Mouse (Mus musculus): Measurements from ENCODE around the gene Lrrc46. TPM values are rescaled to one million over a fixed set of nuclear protein-coding genes. Genes with fewer than 3 reads are reported as not detected.

The Lrrc46 gene
- polyA plus RNA-seq, 1 experiment from 2014 or later = 3.2 TPM

DNA sequence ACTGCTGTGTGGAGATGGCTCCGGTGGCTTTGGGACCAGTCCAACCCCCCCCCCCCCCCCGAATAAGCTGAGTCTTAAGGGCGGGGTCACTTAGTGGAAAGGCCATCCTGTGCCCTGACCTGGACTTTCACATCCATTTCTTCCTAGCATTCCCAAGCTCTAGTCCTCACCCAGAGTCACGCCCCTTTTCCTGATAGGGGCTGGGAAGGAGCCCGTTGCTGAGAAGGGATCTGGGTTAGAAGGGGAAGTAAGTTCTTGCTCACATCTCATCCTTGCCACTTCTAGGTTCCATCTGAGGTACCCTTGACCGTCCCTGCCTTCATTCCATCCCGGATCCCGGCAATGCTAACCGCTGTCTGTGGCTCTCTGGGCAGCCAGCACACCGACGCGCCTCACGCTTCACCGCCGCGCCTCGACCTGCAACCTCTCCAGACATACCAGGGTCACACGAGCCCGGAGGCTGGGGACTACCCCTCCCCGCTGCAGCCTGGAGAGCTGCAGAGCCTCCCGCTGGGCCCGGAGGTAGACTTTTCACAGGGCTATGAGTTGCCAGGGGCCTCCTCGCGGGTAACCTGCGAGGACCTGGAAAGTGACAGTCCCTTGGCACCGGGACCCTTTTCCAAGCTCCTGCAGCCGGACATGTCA lies 20.0 kb downstream of the Lrrc46 start:
- Histone ChIP-seq H3K4me1 (peaks cover 40% of the 10 kb centered on the region), H3K9ac (0 out of 2 replicates have a peak overlapping the region, but pooled peaks have one; percentile 21), H3K27me3 (peaks cover 95% of the 10 kb centered on the region), H3K27ac (no peak overlapping the region), H3K4me2 (peak overlapping the region; percentile 73), H3K9me3 (no peaks in the 10 kb centered on the region), H3K36me3 (replicated peaks) (no peaks in the 10 kb centered on the region), H3K4me3 (replicated peaks) (peak overlapping the region; percentile 46)
- no peak for ATAC-seq (ENCODE audit: low FRiP score)
- WGBS = 2% methylated on average over 26 of the region's 27 CpGs

- H3K27ac ChIP-seq = no peak overlapping the region
- H3K4me3 ChIP-seq (replicated peaks) = no peak overlapping the region
- 2% methylated on average over 13 of the region's 13 CpGs for WGBS
Observed at GRCm38 (mm10) chr11:97019345-97019708, 21.9 kb downstream of the Lrrc46 start.

GRCm38 (mm10) chr11:97018583-97019344 lies 22.4 kb downstream of the Lrrc46 start:
- no peak for ATAC-seq (ENCODE audit: low FRiP score)
- Histone ChIP-seq H3K27ac (no peak overlapping the region), H3K9ac (no peak overlapping the region), H3K36me3 (replicated peaks) (no peaks in the 10 kb centered on the region), H3K4me1 (peaks cover 26% of the 10 kb centered on the region), H3K4me2 (peak overlapping the region; percentile 46), H3K9me3 (no peaks in the 10 kb centered on the region), H3K27me3 (peaks cover 95% of the 10 kb centered on the region), H3K4me3 (replicated peaks) (peak overlapping the region; percentile 32)
- WGBS = under 1% methylated on average over 52 of the region's 68 CpGs

More at GRCm38 (mm10) chr11:97019345-97019708, 21.9 kb downstream of the Lrrc46 start:
- no peak for ATAC-seq (ENCODE audit: low FRiP score)
- H3K36me3 ChIP-seq (replicated peaks) = no peaks in the 10 kb centered on the region
- no peaks in the 10 kb centered on the region for H3K9me3 ChIP-seq
- no peak overlapping the region for H3K9ac ChIP-seq
- H3K4me2 ChIP-seq = no peak overlapping the region
- H3K4me1 ChIP-seq = peaks cover 26% of the 10 kb centered on the region
- H3K27me3 ChIP-seq = peaks cover 96% of the 10 kb centered on the region

- H3K9me3 ChIP-seq = no peaks in the 10 kb centered on the region
- H3K27me3 ChIP-seq = peaks cover 95% of the 10 kb centered on the region
- 1% methylated on average over 36 of the region's 36 CpGs for WGBS
- no peak overlapping the region for H3K27ac ChIP-seq
- H3K4me2 ChIP-seq = peak overlapping the region; percentile 46
- peak overlapping the region; percentile 32 for H3K4me3 ChIP-seq (replicated peaks)
- peaks cover 26% of the 10 kb centered on the region for H3K4me1 ChIP-seq
- ATAC-seq (ENCODE audit: low FRiP score) = no peak
- H3K36me3 ChIP-seq (replicated peaks) = no peaks in the 10 kb centered on the region
- no peak overlapping the region for H3K9ac ChIP-seq
Observed at GRCm38 (mm10) chr11:97017696-97018582, 23.3 kb downstream of the Lrrc46 start.

DNA sequence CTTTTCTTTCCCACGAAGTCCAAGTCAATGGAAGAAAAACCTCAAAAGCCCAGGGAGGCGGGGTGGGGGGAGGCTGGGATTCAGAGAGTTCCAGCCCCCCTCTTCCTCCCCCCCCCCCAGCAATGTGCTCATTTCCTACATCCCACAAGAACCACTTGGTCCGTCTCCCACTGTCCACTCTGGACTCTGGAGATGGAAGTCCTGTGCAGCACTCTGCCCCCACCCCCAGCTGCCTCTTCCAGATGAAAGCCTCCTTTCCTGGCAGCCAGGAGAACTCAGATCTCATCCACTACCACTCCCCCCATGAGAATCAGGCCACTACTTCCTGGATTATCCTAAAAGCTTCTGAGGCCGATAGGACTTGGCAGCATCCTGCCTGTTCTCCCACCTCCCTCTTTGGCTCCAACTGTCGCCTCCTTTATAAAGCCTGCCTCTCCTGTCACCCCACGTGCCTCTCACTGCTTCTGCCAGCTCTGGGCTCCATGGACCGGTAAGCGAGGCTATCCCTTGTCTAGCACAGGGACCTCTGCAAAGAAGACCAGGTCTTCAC lies 28.0 kb downstream of the Lrrc46 start, which contains the start of gene Sp6:
Sp6 (plus strand) TSS at position 274 of the 550 bp plus-strand sequence.
- Histone ChIP-seq H3K36me3 (replicated peaks) (no peaks in the 10 kb centered on the region), H3K4me1 (0 out of 2 replicates have a peak, but pooled peaks cover 2% of the 10 kb centered on the region), H3K4me3 (replicated peaks) (no peak within 1 kb of the TSS), H3K9me3 (no peaks in the 10 kb centered on the region), H3K4me2 (no peak within 1 kb of the TSS), H3K9ac (peak within 1 kb of the TSS; percentile 25; the same call in 1 of the 2 replicates), H3K27ac (no peak within 1 kb of the TSS), H3K27me3 (peaks cover 90% of the 10 kb centered on the region)
- no peak for ATAC-seq (ENCODE audit: low FRiP score)
- 20% methylated on average over 7 of the region's 8 CpGs for WGBS

- Histone ChIP-seq H3K9me3 (no peaks in the 10 kb centered on the region), H3K9ac (no peak overlapping the region), H3K27me3 (peaks cover 65% of the 10 kb centered on the region), H3K36me3 (replicated peaks) (no peaks in the 10 kb centered on the region), H3K4me3 (replicated peaks) (no peak overlapping the region), H3K4me2 (no peak overlapping the region), H3K4me1 (0 out of 2 replicates have a peak, but pooled peaks cover 3% of the 10 kb centered on the region), H3K27ac (no peak overlapping the region)
- no peak for ATAC-seq (ENCODE audit: low FRiP score)
- 62% methylated on average over 8 of the region's 8 CpGs for WGBS
Observed at GRCm38 (mm10) chr11:97009198-97009790, 31.9 kb downstream of the Lrrc46 start.

DNA sequence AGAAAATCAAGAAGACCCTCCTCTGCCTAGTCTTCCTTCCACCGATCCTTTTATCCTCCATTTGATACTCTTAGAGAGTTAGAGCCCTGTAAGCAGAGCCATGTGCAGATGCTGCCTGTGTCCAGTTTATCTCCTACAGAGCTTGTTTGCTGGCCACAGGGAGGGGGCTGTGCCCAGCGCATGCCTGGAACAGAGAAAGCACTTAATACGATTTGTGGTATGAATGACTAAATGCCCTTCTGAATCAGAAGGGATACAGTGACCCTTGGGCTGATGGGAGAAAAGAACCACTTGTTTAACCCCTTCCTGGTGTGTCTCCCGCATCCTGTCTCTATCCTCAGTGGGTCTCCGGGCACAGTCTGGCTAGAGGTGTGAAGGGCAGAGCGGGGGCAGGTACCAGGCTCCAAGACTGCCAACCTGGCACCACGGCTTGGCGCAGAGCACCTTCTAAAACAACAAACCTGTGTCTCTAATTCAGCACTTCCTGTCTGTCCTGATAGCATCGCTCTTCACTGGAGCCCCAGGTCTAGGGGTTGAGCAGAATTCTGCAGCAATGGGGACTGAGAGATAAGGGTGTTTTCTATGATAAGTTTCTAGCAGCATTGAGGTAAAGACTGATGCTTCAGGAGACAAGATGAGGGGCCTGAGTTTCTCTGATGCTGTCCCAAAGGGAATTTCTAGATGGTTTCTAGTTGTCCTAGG lies 34.0 kb downstream of the Lrrc46 start:
- peaks cover 67% of the 10 kb centered on the region for H3K27me3 ChIP-seq
- no peak overlapping the region for H3K4me2 ChIP-seq
- 0 out of 2 replicates have a peak, but pooled peaks cover 9% of the 10 kb centered on the region for H3K4me1 ChIP-seq
- no peaks in the 10 kb centered on the region for H3K9me3 ChIP-seq
- no peak overlapping the region for H3K27ac ChIP-seq
- no peak overlapping the region for H3K4me3 ChIP-seq (replicated peaks)
- no peak overlapping the region for H3K9ac ChIP-seq
- no peaks in the 10 kb centered on the region for H3K36me3 ChIP-seq (replicated peaks)
- 77% methylated on average over 9 of the region's 9 CpGs for WGBS
- no peak for ATAC-seq (ENCODE audit: low FRiP score)

- Histone ChIP-seq H3K9ac (no peak overlapping the region), H3K4me2 (no peak overlapping the region), H3K9me3 (no peaks in the 10 kb centered on the region), H3K27me3 (peaks cover 62% of the 10 kb centered on the region), H3K27ac (no peak overlapping the region), H3K36me3 (replicated peaks) (no peaks in the 10 kb centered on the region), H3K4me1 (peaks cover 18% of the 10 kb centered on the region), H3K4me3 (replicated peaks) (no peak overlapping the region)
- 52% methylated on average over 5 of the region's 5 CpGs for WGBS
- no peak for ATAC-seq (ENCODE audit: low FRiP score)
Observed at GRCm38 (mm10) chr11:97003170-97003569, 38.0 kb downstream of the Lrrc46 start.

DNA sequence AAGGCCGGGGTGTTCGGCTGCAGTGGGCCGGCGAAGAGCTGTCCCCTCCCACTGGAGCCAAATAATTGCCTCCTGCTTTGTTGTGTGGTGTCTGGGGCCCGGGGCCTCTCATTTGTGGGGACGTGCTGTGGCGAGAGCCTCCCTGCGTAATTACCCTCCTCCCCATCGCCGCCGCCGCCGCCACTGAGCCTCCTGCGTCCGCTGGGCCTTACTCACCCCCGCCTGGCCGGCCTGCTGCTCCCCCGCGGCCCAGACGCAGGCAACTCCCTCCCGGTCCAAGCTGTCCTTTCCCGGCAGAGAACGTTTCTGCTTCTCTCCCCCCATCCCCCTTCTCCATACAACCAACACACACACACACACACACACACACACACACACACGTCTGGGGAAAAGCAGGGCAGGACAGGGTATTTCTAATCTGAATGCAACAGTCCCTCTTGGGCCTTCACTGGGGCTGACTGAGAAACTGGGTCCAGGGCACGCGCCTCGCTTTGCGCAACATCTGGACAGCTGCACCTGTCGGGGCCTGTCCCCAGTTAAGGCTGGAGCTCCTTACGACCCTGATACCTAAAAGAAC lies 43.7 kb downstream of the Lrrc46 start:
- H3K36me3 ChIP-seq (replicated peaks) = no peaks in the 10 kb centered on the region
- H3K9me3 ChIP-seq = no peaks in the 10 kb centered on the region
- peaks cover 37% of the 10 kb centered on the region for H3K4me1 ChIP-seq
- H3K27ac ChIP-seq = peak overlapping the region; percentile 75
- H3K27me3 ChIP-seq = peaks cover 69% of the 10 kb centered on the region
- peak overlapping the region; percentile 56 for H3K9ac ChIP-seq
- peak; percentile 78 for ATAC-seq (ENCODE audit: low FRiP score)
- H3K4me2 ChIP-seq = peak overlapping the region; percentile 65
- peak overlapping the region; percentile 37 for H3K4me3 ChIP-seq (replicated peaks)
- 2% methylated on average over 30 of the region's 30 CpGs for WGBS

DNA sequence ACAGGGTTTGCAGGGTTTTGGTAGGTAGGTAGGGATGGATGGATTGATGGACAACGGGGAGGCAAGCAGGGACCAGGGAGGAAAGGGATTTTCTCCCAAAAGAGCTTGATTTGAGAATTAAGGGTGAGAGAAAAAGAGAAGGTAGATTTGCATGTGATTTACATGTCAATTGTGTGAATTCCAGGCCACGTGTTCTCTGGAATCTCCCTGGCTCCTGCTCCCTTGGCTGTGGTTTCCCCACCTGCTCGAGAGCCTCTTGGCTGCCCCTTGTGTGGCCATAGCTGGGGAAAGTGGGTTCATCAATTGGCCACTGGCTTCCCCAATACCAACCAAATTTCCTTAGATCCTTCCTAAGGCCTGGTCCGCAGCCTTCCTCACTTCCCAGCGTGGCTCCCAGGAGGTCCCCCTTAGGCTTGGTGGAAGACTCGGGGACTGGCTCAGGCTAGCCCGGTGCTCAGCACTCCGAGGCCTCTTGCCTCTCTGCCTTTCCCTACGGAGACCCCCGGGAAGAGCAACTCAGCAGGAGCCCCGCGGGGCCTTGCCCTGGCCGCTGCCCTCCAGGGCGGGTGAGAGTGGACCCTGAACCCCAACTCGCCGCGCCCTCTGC lies 44.3 kb downstream of the Lrrc46 start:
- H3K27me3 ChIP-seq = peaks cover 69% of the 10 kb centered on the region

More for the DNA sequence above, 44.3 kb downstream of the Lrrc46 start:
- 5% methylated on average over 17 of the region's 17 CpGs for WGBS
- peak overlapping the region; percentile 75 for H3K27ac ChIP-seq
- H3K4me3 ChIP-seq (replicated peaks) = peak overlapping the region; percentile 37
- peak overlapping the region; percentile 65 for H3K4me2 ChIP-seq
- ATAC-seq (ENCODE audit: low FRiP score) = peak; percentile 55
- H3K9me3 ChIP-seq = no peaks in the 10 kb centered on the region
- H3K36me3 ChIP-seq (replicated peaks) = no peaks in the 10 kb centered on the region
- peak overlapping the region; percentile 56 for H3K9ac ChIP-seq
- peaks cover 37% of the 10 kb centered on the region for H3K4me1 ChIP-seq
